Mouse (Mus musculus) adrenal gland, postnatal 36 days (tissue): ENCODE data around the gene Il17rb. TPM values are rescaled to one million over a fixed set of nuclear protein-coding genes. Genes with fewer than 3 reads are reported as not detected.
A peak's percentile ranks its signal among the peaks of the same experiment; 100 is the strongest.

Source experiments
- DNase-seq, 2 experiments: peaks; one replicate each; pipeline ENCODE4 v3.0.0; 2021; ENCODE audit warnings: mixed read lengths in 1 of 2
- total RNA-seq, 2 experiments: library from RNA; stranded (reverse); gene quantifications; 2 replicates each; pipeline ENCODE4 v1.2.3; 2021

Gene Il17rb
- total RNA-seq, 2 experiments from 2014 or later, result 1.6 to 2.0 TPM

GRCm38 (mm10) chr14:30016666-30017065, 8.0 kb upstream of the Il17rb start:
- peak in 1 of 2 experiments; percentile 20 for DNase-seq

- no peak for DNase-seq
Observed at GRCm38 (mm10) chr14:30015008-30015407, 6.3 kb upstream of the Il17rb start.

- DNase-seq, result no peak
Observed at GRCm38 (mm10) chr14:30014487-30014886, 5.8 kb upstream of the Il17rb start.

- DNase-seq, result peak; percentile 8 to 40
Observed at GRCm38 (mm10) chr14:30011886-30012560, 3.3 kb upstream of the Il17rb start.

GRCm38 (mm10) chr14:30009864-30010560, 1.3 kb upstream of the Il17rb start:
- peak; percentile 26 to 68 for DNase-seq

GRCm38 (mm10) chr14:29999475-29999811, 9.3 kb downstream of the Il17rb start:
- no peak for DNase-seq

GRCm38 (mm10) chr14:29998747-29999474, 9.8 kb downstream of the Il17rb start:
- no peak for DNase-seq

GRCm38 (mm10) chr14:29997345-29997744, 11.4 kb downstream of the Il17rb start:
- no peak for DNase-seq

- DNase-seq, result no peak
Observed at GRCm38 (mm10) chr14:29996000-29996751, 12.5 kb downstream of the Il17rb start.

- DNase-seq, result no peak
Observed at GRCm38 (mm10) chr14:29994976-29995375, 13.7 kb downstream of the Il17rb start.

GRCm38 (mm10) chr14:29988337-29988736, 20.4 kb downstream of the Il17rb start:
- no peak for DNase-seq

- DNase-seq, result no peak
Observed at GRCm38 (mm10) chr14:29987739-29988138, 21.0 kb downstream of the Il17rb start.

GRCm38 (mm10) chr14:29987276-29987675, 21.4 kb downstream of the Il17rb start:
- no peak for DNase-seq

GRCm38 (mm10) chr14:29986096-29986495, 22.6 kb downstream of the Il17rb start:
- no peak for DNase-seq

GRCm38 (mm10) chr14:29980447-29981205, 28.1 kb downstream of the Il17rb start:
- peak in 1 of 2 experiments; percentile 41 for DNase-seq

- DNase-seq, result peak; percentile 95 to 96
Observed at GRCm38 (mm10) chr14:29978254-29979204, 30.2 kb downstream of the Il17rb start, which contains the start of gene Actr8. Gene Actr8, plus strand, starts transcription at chr14:29978337.

- DNase-seq, result no peak
Observed at GRCm38 (mm10) chr14:29976927-29977326, 31.8 kb downstream of the Il17rb start.

GRCm38 (mm10) chr14:29971993-29972392, 36.7 kb downstream of the Il17rb start:
- DNase-seq, result no peak

- DNase-seq, result no peak
Observed at GRCm38 (mm10) chr14:29971446-29971845, 37.2 kb downstream of the Il17rb start.
